Mouse (Mus musculus): ENCODE data around the gene Slc35a3. TPM values are rescaled to one million over a fixed set of nuclear protein-coding genes. Genes with fewer than 3 reads are reported as not detected.
"Not testable (repeated sequence)": the region's sequence is repeated elsewhere in the genome, so short reads cannot be mapped to it uniquely, and the experiment has no call there.

Slc35a3 gene
- total RNA-seq, 1 experiment from 2014 or later: 52.2 TPM

DNA sequence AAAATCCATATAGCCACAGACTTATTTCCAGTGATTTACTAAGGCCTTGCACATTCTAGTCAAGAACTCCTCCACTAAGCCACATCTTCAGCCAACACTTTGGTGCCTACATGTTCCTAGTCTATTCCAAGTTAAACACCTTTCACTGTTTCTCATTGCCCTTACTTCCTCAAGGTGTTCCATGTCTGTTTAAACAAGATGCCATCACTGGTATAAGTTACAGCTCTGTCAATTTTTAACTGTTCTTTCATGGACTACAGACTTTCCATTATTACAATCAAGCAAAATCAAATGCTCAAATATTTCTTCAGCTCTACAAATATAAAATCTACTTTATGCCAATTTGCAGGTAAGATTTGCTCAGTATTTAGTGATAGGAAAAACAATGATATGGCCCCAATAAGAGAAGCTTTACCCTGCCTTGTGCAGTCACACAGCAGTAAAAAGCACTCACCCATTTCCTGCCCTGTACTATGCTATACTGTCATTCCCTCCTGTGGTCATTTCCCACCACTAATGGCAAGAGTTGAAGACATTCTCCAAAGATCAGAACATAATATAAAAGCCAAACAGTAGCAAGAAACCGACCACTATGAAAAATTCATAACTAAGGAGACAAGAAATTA, 9.9 kb downstream of the Slc35a3 start:
- no peak for ATAC-seq (replicated peaks; ENCODE audit: low read depth, poor library complexity, severe bottlenecking)

DNA sequence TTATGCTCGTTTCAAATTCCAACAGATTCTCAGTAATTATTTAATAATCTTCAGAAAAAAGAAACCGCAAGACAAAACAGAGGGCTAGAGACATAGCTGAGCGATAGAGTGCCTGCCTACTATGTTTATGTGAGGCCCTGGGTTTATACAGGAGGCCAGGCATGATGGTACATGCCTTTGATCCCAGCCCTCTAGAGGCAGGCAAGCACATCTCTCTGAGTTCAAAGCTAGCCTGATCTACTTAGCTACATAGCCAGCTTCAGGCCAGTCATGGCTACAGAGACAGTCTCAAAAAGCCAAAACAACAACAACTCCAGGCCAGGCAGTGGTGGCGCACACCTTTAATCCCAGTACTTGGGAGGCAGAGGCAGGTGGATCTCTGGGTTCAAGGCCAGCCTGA, 11.0 kb downstream of the Slc35a3 start:
- ATAC-seq (replicated peaks; ENCODE audit: low read depth, poor library complexity, severe bottlenecking): 0 out of 2 replicates have a peak, but pooled peaks have one; percentile 36

- peak; percentile 45; the same call in 1 of the 2 replicates for ATAC-seq (replicated peaks; ENCODE audit: low read depth, poor library complexity, severe bottlenecking)
Observed at GRCm38 (mm10) chr3:116698786-116699185, 13.8 kb downstream of the Slc35a3 start.

DNA sequence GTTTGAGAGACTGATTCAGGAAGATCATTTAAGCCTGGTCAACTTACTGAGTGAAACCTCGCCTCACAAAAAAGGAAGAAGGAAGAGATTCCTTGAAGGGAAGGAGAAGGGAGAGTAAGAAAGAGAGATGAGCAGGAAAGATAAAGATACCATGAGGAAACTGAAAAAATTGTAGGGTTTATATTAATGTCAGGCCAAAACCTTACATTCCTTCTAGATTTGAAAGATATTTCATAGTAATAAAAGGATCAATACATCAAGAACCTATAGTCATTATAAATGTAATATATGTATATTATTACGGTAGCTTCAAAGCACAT, 17.0 kb downstream of the Slc35a3 start:
- no peak for ATAC-seq (replicated peaks; ENCODE audit: low read depth, poor library complexity, severe bottlenecking)

GRCm38 (mm10) chr3:116694955-116695665, 17.5 kb downstream of the Slc35a3 start:
- no peak for ATAC-seq (replicated peaks; ENCODE audit: low read depth, poor library complexity, severe bottlenecking)

GRCm38 (mm10) chr3:116694312-116694711, 18.3 kb downstream of the Slc35a3 start:
- ATAC-seq (replicated peaks; ENCODE audit: low read depth, poor library complexity, severe bottlenecking): peak; percentile 82

DNA sequence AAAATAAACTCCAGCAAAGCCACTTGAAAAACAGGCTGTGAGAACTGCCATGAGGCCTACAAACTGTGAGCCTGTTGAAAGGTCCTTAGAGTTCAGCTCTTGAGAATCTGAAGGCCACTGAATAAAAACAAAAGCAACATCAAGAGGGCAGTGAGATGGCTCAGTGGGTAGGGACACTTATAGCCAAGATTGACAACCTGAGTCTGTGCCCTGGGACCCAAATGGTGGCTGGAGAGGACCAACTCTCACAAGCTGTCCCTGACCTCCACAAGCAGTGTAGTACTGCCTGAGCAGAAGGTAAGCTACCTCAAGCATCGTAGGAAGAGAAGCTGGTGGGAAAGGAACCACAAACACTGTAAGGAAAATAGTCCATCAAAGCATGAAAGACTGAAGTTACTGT, 31.5 kb downstream of the Slc35a3 start, which contains the start of gene Gm43191:
Gene Gm43191 (minus strand): TSS at position 101 of the 400 bp plus-strand sequence.
- ATAC-seq (replicated peaks; ENCODE audit: low read depth, poor library complexity, severe bottlenecking): no peak

- ATAC-seq (replicated peaks; ENCODE audit: low read depth, poor library complexity, severe bottlenecking): not testable (repeated sequence)
Observed at GRCm38 (mm10) chr3:116664281-116664680, 48.4 kb downstream of the Slc35a3 start.

DNA sequence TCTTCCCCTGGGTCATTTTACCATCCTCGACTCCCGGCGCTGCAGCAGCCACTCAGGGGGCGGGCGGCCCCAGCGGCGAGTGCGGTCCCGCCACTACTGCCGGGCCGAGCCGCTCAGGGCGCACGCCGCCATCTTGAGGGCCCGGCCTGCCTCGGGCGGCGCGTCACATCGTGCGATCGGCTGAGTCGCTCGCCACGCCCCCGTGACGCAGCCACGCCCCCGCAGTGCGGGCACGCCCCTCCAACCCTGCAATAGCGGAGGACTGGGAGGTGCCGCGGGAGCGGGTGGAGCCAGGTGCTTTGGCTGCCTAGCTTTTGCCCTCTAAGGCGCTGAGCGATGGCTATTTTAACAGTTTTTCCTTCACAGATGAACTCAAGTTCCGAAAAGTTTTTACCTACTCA, 50.2 kb downstream of the Slc35a3 start, which contains the start of gene Mfsd14a:
Gene Mfsd14a (minus strand): TSS at position 215 of the 401 bp plus-strand sequence.
- peak; percentile 94 for ATAC-seq (replicated peaks; ENCODE audit: low read depth, poor library complexity, severe bottlenecking)

DNA sequence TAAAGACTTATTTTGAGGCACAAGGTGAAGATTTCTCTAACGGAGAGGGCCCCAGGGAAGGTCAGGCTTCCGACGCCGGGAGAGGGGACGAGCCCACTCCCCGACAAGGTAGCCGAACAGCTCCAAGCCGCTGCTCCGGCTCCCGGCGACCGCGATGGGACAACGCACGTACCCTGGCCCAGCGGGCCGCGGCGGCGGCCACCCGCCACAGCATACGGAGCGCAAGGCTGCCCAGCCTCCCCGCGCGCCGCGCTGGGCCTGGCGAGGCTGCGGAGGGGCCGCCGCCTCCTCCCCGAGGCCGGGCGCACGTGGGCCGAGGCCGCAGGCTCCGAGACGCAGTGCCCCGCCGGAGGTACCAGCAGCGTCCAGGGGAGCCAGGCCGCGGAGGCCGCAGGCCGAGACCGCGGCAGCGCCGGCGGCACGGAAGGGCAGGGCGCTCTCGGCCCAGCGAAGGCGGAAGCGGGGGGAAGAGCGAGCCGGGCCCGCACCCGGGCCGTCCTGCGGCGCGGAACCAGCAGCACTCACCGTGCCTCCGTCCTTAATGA, 50.7 kb downstream of the Slc35a3 start:
- peak; percentile 39 for ATAC-seq (replicated peaks; ENCODE audit: low read depth, poor library complexity, severe bottlenecking)

- no peak for ATAC-seq (replicated peaks; ENCODE audit: low read depth, poor library complexity, severe bottlenecking)
Observed at GRCm38 (mm10) chr3:116661288-116661869, 51.3 kb downstream of the Slc35a3 start.

- no peak for ATAC-seq (replicated peaks; ENCODE audit: low read depth, poor library complexity, severe bottlenecking)
Observed at GRCm38 (mm10) chr3:116659856-116660430, 52.7 kb downstream of the Slc35a3 start.

- no peak for ATAC-seq (replicated peaks; ENCODE audit: low read depth, poor library complexity, severe bottlenecking)
Observed at GRCm38 (mm10) chr3:116658928-116659565, 53.6 kb downstream of the Slc35a3 start.

DNA sequence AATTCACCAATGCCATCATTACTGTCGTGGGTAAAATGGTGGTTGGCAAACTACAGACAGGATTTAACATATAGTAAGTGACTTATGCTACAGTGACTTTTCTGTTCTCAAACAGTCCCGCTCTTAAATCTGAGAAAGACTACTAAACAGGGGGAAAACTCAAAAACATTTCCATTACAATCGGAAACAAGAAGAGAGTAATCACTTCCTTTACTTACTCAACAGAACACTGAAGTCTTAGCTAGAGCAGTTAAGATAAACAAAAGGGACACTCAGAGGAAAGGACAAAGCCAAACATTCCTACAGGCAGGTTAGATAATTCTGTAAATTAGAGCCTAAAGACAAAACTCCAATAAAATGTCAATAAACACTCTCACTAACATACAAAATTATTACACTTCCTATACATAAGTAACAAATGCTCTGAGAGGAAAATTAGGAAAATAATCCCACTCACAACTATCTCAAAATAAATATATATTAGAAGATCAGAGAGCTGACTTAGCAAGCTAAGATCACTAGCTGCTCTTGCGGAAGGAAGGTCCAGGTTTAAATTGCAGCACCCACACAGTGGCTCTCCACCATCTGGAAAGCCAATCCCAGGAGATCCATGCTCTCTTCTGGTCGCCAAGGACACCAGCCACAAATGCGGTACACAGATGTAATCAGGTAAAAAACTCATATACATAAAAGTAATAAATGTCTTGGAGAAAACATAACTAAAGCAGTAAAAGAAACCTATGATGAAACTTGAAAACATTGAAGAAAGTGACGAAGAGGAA, 56.3 kb downstream of the Slc35a3 start:
- no peak for ATAC-seq (replicated peaks; ENCODE audit: low read depth, poor library complexity, severe bottlenecking)

DNA sequence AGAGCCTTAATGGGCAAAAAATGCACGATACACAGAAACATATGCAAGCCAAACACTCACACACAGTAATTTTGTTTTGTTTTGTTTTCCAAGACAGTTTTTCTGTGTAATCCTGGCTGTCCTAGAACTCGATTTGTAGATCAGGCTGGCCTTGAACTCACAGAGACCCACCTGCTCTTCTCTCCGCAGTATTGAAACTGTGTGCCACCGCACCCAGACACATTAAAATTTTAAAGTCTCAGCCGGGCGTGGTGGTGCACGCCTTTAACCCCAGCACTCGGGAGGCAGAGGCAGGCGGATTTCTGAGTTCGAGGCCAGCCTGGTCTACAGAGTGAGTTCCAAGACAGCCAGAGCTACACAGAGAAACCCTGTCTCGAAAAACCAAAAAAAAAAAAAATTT, 58.6 kb downstream of the Slc35a3 start:
- ATAC-seq (replicated peaks; ENCODE audit: low read depth, poor library complexity, severe bottlenecking): not testable (repeated sequence)

- ATAC-seq (replicated peaks; ENCODE audit: low read depth, poor library complexity, severe bottlenecking): peak; percentile 24
Observed at GRCm38 (mm10) chr3:116653278-116653945, 59.2 kb downstream of the Slc35a3 start.

DNA sequence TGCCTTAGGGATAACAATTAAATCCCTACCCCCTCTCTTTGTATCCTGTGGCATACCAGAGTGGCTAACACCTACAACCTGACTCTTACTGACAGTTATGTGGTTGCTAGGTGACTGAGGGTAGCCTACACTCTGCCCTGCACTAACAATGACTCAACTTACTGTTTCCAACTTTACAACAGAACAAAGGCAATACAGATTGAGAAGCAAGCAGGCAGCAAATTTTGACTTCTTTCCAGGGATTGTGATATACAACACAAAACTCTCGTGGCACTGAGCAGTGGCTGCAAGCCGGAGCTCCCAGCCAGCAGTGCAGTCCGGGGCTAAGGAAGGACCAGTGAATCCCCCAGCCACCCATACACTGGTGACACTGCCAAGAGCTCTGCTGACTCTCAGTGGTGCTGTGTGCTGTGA, 60.6 kb downstream of the Slc35a3 start:
- no peak for ATAC-seq (replicated peaks; ENCODE audit: low read depth, poor library complexity, severe bottlenecking)

DNA sequence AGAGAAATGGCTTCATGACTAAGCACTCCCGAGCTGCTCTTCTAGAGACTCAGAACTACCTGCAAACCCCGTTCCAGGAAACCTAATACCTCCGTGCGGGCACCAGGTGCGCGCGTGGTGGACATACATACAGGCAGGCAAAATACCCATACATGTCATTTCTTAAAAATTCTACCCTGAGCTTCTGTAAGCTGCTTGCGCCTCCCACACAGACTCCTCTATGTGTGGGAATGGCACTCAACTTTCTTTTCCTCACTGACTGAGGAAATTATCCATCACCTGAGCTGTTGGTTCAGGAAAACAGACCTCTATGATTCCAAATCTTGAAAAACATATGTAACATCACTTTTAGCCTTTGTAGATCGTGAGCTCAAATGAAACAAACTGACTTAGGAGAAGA, 61.9 kb downstream of the Slc35a3 start:
- no peak for ATAC-seq (replicated peaks; ENCODE audit: low read depth, poor library complexity, severe bottlenecking)

- peak; percentile 36; the same call in 1 of the 2 replicates for ATAC-seq (replicated peaks; ENCODE audit: low read depth, poor library complexity, severe bottlenecking)
Observed at GRCm38 (mm10) chr3:116648805-116649204, 63.8 kb downstream of the Slc35a3 start.
